Mouse (Mus musculus) liver, embryonic 11.5 days (tissue): ENCODE results near the gene Man2b1. TPM values are rescaled to one million over a fixed set of nuclear protein-coding genes. Genes with fewer than 3 reads are reported as not detected.
"Not testable (repeated sequence)": the region's sequence is repeated elsewhere in the genome, so short reads cannot be mapped to it uniquely, and the experiment has no call there.

Experiments
- ATAC-seq: fragments of 200-750 bp; cut with Nextera tagmentation; replicated peaks from 2 replicates; pipeline ENCODE4 v1.8.0; 2017; ENCODE audit warnings: moderate number of reproducible peaks, mild to moderate bottlenecking, moderate TSS enrichment, moderate library complexity; ENCODE audit not compliant: low FRiP score
- DNase-seq: peaks from one replicate; pipeline ENCODE4 v3.0.0-alpha.2; 2017; ENCODE audit warnings: low spot score
- H3K27ac ChIP-seq: fragments of 300-500 bp; sonication (generic); 2 replicates; pipeline ENCODE4 v1.5.1; 2014; ENCODE audit warnings: mild to moderate bottlenecking, low read depth, low read length, control low read depth
- H3K27me3 ChIP-seq: fragments of 300-500 bp; sonication (generic); replicated peaks from 2 replicates; pipeline ENCODE4 v1.6.1; 2014; ENCODE audit warnings: low read length, mixed read lengths; ENCODE audit not compliant: control insufficient read depth, insufficient read depth
- H3K36me3 ChIP-seq: fragments of 300-500 bp; sonication (generic); 2 replicates; pipeline ENCODE4 v1.6.1; 2014; ENCODE audit warnings: mild to moderate bottlenecking, low read length, moderate library complexity, mixed read lengths; ENCODE audit not compliant: control insufficient read depth, insufficient read depth
- H3K4me1 ChIP-seq: fragments of 300-500 bp; sonication (generic); replicated peaks from 2 replicates; pipeline ENCODE4 v1.6.1; 2014; ENCODE audit warnings: low read length, mixed read lengths; ENCODE audit not compliant: control insufficient read depth, insufficient read depth
- H3K4me2 ChIP-seq: fragments of 300-500 bp; sonication (generic); 2 replicates; pipeline ENCODE4 v1.6.1; 2014; ENCODE audit warnings: mild to moderate bottlenecking, control low read depth, moderate library complexity
- H3K4me3 ChIP-seq: fragments of 300-500 bp; sonication (generic); 2 replicates; pipeline ENCODE4 v1.5.1; 2014; ENCODE audit warnings: low read depth, low read length, control low read depth
- H3K9ac ChIP-seq: fragments of 300-500 bp; sonication (generic); 2 replicates; pipeline ENCODE4 v1.6.1; 2014; ENCODE audit warnings: low read depth, low read length, control low read depth
- H3K9me3 ChIP-seq: fragments of 300-500 bp; sonication (generic); 2 replicates; pipeline ENCODE4 v1.6.1; 2016; ENCODE audit warnings: low read length, inconsistent platforms, mixed read lengths; ENCODE audit not compliant: control insufficient read depth
- WGBS: fragments of 180-500 bp; shearing (Covaris S2); extraction: QIAGEN DNeasy Blood & Tissue Kit; methylation state at CpG from one replicate; pipeline ENCODE4 v1.1.7; 2014; 5-methylcytosine and 5-hydroxymethylcytosine counted together
- polyA plus RNA-seq: library from polyadenylated mRNA; unstranded; fragments of >200 nt; fragmentation: Nextera tagmentation; extraction: Ambion mirVana; gene quantifications from 2 replicates; pipeline ENCODE4 v1.2.1, GENCODE M21; 2014

The Man2b1 gene
- polyA plus RNA-seq, 1 experiment from 2014 or later, result 38.6 TPM

GRCm38 (mm10) chr8:85119052-85119981 is 36.2 kb downstream of the Man2b1 start:
- H3K4me1 ChIP-seq, result no peaks in the 10 kb centered on the region
- H3K27ac ChIP-seq, result no peak overlapping the region
- H3K9ac ChIP-seq, result peak overlapping the region; percentile 48; the same call in 1 of the 2 replicates
- peak; percentile 53; the same call in 1 of the 2 replicates for ATAC-seq
- no peaks in the 10 kb centered on the region for H3K36me3 ChIP-seq
- DNase-seq, result peak; percentile 71
- WGBS, result 10% methylated on average over 37 of the region's 37 CpGs
- H3K9me3 ChIP-seq, result no peaks in the 10 kb centered on the region
- H3K27me3 ChIP-seq, result no peaks in the 10 kb centered on the region
- peak overlapping the region; percentile 54 for H3K4me3 ChIP-seq
- H3K4me2 ChIP-seq, result peak overlapping the region; percentile 60

GRCm38 (mm10) chr8:85120251-85120650 is 37.2 kb downstream of the Man2b1 start:
- not testable (repeated sequence) for H3K4me1 ChIP-seq, DNase-seq, H3K4me2 ChIP-seq, H3K36me3 ChIP-seq, H3K27me3 ChIP-seq, H3K9me3 ChIP-seq, H3K9ac ChIP-seq, ATAC-seq, H3K4me3 ChIP-seq, H3K27ac ChIP-seq
- WGBS, result 72% methylated on average over 5 of the region's 5 CpGs

GRCm38 (mm10) chr8:85122995-85123394 is 39.9 kb downstream of the Man2b1 start, which contains the start of gene Zfp791:
Gene Zfp791, minus strand, starts transcription at chr8:85123095.
- DNase-seq (no peak), ATAC-seq (no peak)
- H3K36me3 ChIP-seq, result no peaks in the 10 kb centered on the region
- H3K4me3 ChIP-seq, result no peak within 1 kb of the TSS
- WGBS, result 68% methylated on average over 3 of the region's 3 CpGs
- H3K27ac ChIP-seq, result no peak within 1 kb of the TSS
- no peaks in the 10 kb centered on the region for H3K9me3 ChIP-seq
- H3K9ac ChIP-seq, result no peak within 1 kb of the TSS
- no peak within 1 kb of the TSS for H3K4me2 ChIP-seq
- no peaks in the 10 kb centered on the region for H3K4me1 ChIP-seq
- H3K27me3 ChIP-seq, result no peaks in the 10 kb centered on the region

DNA sequence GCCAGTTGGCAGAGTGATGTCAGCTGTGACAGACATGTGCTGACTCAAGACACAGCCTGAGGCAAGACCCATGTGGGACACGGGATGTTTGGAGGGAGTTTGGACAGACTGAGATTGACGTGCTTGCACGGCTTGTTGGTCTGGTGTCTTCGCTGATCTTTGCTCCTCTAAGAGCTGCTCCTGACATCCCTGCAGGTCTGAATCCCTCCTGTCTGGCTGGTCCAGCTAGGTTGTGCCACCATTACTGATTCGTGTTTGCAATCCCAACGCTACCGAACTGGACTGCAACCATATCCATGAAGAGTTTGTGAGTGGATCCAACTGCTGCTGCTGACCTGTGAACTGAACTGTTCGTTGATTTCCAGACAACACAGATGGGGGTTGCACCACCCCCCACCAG is 40.6 kb downstream of the Man2b1 start:
- no peak overlapping the region for H3K27ac ChIP-seq
- DNase-seq (no peak), ATAC-seq (no peak)
- no peaks in the 10 kb centered on the region for H3K4me1 ChIP-seq
- no peaks in the 10 kb centered on the region for H3K36me3 ChIP-seq
- no peak overlapping the region for H3K4me3 ChIP-seq
- 88% methylated on average over 8 of the region's 8 CpGs for WGBS
- H3K4me2 ChIP-seq, result no peak overlapping the region
- no peaks in the 10 kb centered on the region for H3K27me3 ChIP-seq
- H3K9ac ChIP-seq, result no peak overlapping the region
- no peaks in the 10 kb centered on the region for H3K9me3 ChIP-seq

DNA sequence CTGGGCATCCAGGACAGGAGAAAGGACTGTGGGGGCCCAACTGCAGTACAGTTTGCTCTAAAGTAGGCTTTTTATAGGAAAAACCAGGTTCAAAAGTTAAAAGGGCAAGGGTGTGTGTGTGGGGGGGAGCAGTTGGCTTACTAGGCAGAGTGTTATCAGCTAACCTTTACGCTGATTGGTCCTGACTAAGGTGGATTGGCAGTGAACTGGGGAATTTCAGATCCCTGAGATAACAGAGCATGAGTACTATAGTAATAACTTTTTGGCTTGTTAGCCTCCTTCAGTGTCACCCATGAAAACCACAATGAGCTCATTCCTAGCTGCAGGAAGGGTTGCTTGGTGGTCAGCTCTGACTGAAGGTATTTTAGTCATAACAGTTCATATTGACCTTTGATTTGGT is 49.3 kb downstream of the Man2b1 start:
- Histone ChIP-seq H3K27me3 (no peaks in the 10 kb centered on the region), H3K4me1 (no peaks in the 10 kb centered on the region), H3K4me2 (no peak overlapping the region), H3K9me3 (no peaks in the 10 kb centered on the region), H3K36me3 (no peaks in the 10 kb centered on the region), H3K27ac (no peak overlapping the region), H3K4me3 (no peak overlapping the region), H3K9ac (no peak overlapping the region)
- no peak for ATAC-seq
- no peak for DNase-seq
- WGBS, result 89% methylated on average over 1 of the region's 1 CpGs

DNA sequence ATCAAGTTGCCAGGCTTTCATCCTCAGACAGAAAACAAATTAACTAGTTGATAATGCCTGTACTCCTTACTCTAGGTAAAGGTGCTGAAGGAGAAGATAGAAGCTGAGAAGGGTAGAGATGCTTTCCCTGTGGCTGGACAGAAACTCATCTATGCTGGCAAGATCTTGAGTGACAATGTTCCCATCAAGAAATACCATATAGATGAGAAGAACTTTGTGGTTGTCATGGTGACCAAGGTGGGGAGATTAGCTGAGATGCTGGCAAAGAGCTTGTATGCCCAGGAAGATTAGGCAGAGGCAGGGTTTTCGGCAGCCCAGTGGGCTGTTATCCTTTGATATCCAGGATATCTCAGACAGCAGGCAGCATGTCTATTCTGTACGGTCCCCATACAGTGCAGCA is 52.6 kb downstream of the Man2b1 start:
- not testable (repeated sequence) for H3K36me3 ChIP-seq, H3K9ac ChIP-seq, H3K4me2 ChIP-seq, ATAC-seq, H3K9me3 ChIP-seq, H3K27ac ChIP-seq, H3K27me3 ChIP-seq, DNase-seq, H3K4me3 ChIP-seq, H3K4me1 ChIP-seq
- 82% methylated on average over 2 of the region's 2 CpGs for WGBS

- H3K9me3 ChIP-seq, result peaks cover 3% of the 10 kb centered on the region; the same call in 1 of the 2 replicates
- DNase-seq (no peak), ATAC-seq (no peak)
- H3K9ac ChIP-seq, result no peak overlapping the region
- no peak overlapping the region for H3K4me2 ChIP-seq
- no peak overlapping the region for H3K4me3 ChIP-seq
- WGBS, result 71% methylated on average over 4 of the region's 4 CpGs
- no peak overlapping the region for H3K27ac ChIP-seq
- no peaks in the 10 kb centered on the region for H3K27me3 ChIP-seq
- H3K4me1 ChIP-seq, result no peaks in the 10 kb centered on the region
- H3K36me3 ChIP-seq, result no peaks in the 10 kb centered on the region
Observed at GRCm38 (mm10) chr8:85142516-85142915, 59.4 kb downstream of the Man2b1 start.
